Mouse (Mus musculus) heart, embryonic 11.5 days (tissue): ENCODE data around the gene Tspan18. TPM values are rescaled to one million over a fixed set of nuclear protein-coding genes. Genes with fewer than 3 reads are reported as not detected.

Experiments used
- ATAC-seq: fragments of 200-750 bp; cut with Nextera tagmentation; replicated peaks from 2 replicates; pipeline ENCODE4 v1.8.0; 2017; ENCODE audit warnings: moderate library complexity; ENCODE audit not compliant: insufficient number of reproducible peaks, low FRiP score, low TSS enrichment
- H3K27ac ChIP-seq: fragments of 300-500 bp; sonication (generic); 2 replicates; pipeline ENCODE4 v1.5.1; 2014; ENCODE audit warnings: mild to moderate bottlenecking, low read depth, low read length
- H3K27me3 ChIP-seq: fragments of 300-500 bp; sonication (generic); 2 replicates; pipeline ENCODE4 v1.6.1; 2014; ENCODE audit warnings: mild to moderate bottlenecking, low read length, mixed read lengths; ENCODE audit not compliant: control insufficient read depth, insufficient read depth
- H3K36me3 ChIP-seq: fragments of 300-500 bp; sonication (generic); 2 replicates; pipeline ENCODE4 v1.6.1; 2014; ENCODE audit warnings: mild to moderate bottlenecking, low read length, moderate library complexity, mixed read lengths; ENCODE audit not compliant: control insufficient read depth, insufficient read depth
- H3K4me1 ChIP-seq: fragments of 300-500 bp; sonication (generic); 2 replicates; pipeline ENCODE4 v1.6.1; 2014; ENCODE audit warnings: low read length; ENCODE audit not compliant: control insufficient read depth, insufficient read depth
- H3K4me2 ChIP-seq: fragments of 300-500 bp; sonication (generic); 2 replicates; pipeline ENCODE4 v1.6.1; 2014; ENCODE audit warnings: mild to moderate bottlenecking, moderate library complexity
- H3K4me3 ChIP-seq: fragments of 300-500 bp; sonication (generic); 2 replicates; pipeline ENCODE4 v1.5.1; 2014; ENCODE audit warnings: low read depth, low read length
- H3K9ac ChIP-seq: fragments of 300-500 bp; sonication (generic); 2 replicates; pipeline ENCODE4 v1.6.1; 2014; ENCODE audit warnings: mild to moderate bottlenecking, low read depth, low read length, moderate library complexity
- H3K9me3 ChIP-seq: fragments of 300-500 bp; sonication (generic); replicated peaks from 2 replicates; pipeline ENCODE4 v1.6.1; 2016; ENCODE audit warnings: low read length; ENCODE audit not compliant: control insufficient read depth
- WGBS: fragments of 180-500 bp; shearing (Covaris S2); extraction: QIAGEN DNeasy Blood & Tissue Kit; methylation state at CpG from one replicate; pipeline ENCODE4 v1.1.7; 2014; ENCODE audit not compliant: insufficient replicate concordance; 5-methylcytosine and 5-hydroxymethylcytosine counted together
- polyA plus RNA-seq: library from polyadenylated mRNA; unstranded; fragments of >200 nt; fragmentation: Nextera tagmentation; extraction: Ambion mirVana; gene quantifications from 2 replicates; pipeline ENCODE4 v1.2.1, GENCODE M21; 2014

Tspan18 gene
- polyA plus RNA-seq, 1 experiment from 2014 or later, result 75.5 TPM

- Histone ChIP-seq H3K27ac (peak overlapping the region; percentile 89), H3K36me3 (no peaks in the 10 kb centered on the region), H3K27me3 (no peaks in the 10 kb centered on the region), H3K9me3 (no peaks in the 10 kb centered on the region), H3K4me2 (peak overlapping the region; percentile 45), H3K4me1 (peaks cover 22% of the 10 kb centered on the region), H3K9ac (peak overlapping the region; percentile 49; the same call in 1 of the 2 replicates), H3K4me3 (peak overlapping the region; percentile 14; the same call in 1 of the 2 replicates)
- WGBS, result 61% methylated on average over 8 of the region's 8 CpGs
- no peak for ATAC-seq
These were observed 18.8 kb upstream of the Tspan18 start for GRCm38 (mm10) chr2:93352915-93353685.

GRCm38 (mm10) chr2:93351352-93351751 is 17.0 kb upstream of the Tspan18 start:
- Histone ChIP-seq H3K27ac (0 out of 2 replicates have a peak overlapping the region, but pooled peaks have one; percentile 41), H3K4me3 (no peak overlapping the region), H3K27me3 (no peaks in the 10 kb centered on the region), H3K9ac (no peak overlapping the region), H3K36me3 (no peaks in the 10 kb centered on the region), H3K4me1 (peaks cover 29% of the 10 kb centered on the region), H3K4me2 (no peak overlapping the region), H3K9me3 (no peaks in the 10 kb centered on the region)
- ATAC-seq, result no peak
- WGBS, result 52% methylated on average over 7 of the region's 7 CpGs

- WGBS, result 77% methylated on average over 5 of the region's 5 CpGs
- H3K4me2 ChIP-seq, result no peak overlapping the region
- no peaks in the 10 kb centered on the region for H3K36me3 ChIP-seq
- H3K27me3 ChIP-seq, result no peaks in the 10 kb centered on the region
- no peak for ATAC-seq
- H3K4me1 ChIP-seq, result peaks cover 26% of the 10 kb centered on the region
- no peak overlapping the region for H3K27ac ChIP-seq
- H3K4me3 ChIP-seq, result no peak overlapping the region
- no peak overlapping the region for H3K9ac ChIP-seq
- H3K9me3 ChIP-seq, result no peaks in the 10 kb centered on the region
These were observed 12.7 kb upstream of the Tspan18 start for GRCm38 (mm10) chr2:93347018-93347417.

- 28% methylated on average over 6 of the region's 6 CpGs for WGBS
- H3K4me1 ChIP-seq, result peaks cover 26% of the 10 kb centered on the region
- no peak overlapping the region for H3K27ac ChIP-seq
These were observed 12.3 kb upstream of the Tspan18 start for GRCm38 (mm10) chr2:93346609-93347008.

GRCm38 (mm10) chr2:93345663-93346268 is 11.5 kb upstream of the Tspan18 start:
- no peak overlapping the region for H3K4me2 ChIP-seq
- H3K36me3 ChIP-seq, result no peaks in the 10 kb centered on the region
- no peaks in the 10 kb centered on the region for H3K9me3 ChIP-seq
- no peak overlapping the region for H3K9ac ChIP-seq
- ATAC-seq, result no peak
- peaks cover 20% of the 10 kb centered on the region for H3K4me1 ChIP-seq
- H3K4me3 ChIP-seq, result no peak overlapping the region
- 32% methylated on average over 5 of the region's 5 CpGs for WGBS
- H3K27me3 ChIP-seq, result no peaks in the 10 kb centered on the region
- H3K27ac ChIP-seq, result no peak overlapping the region

More at GRCm38 (mm10) chr2:93346609-93347008, 12.3 kb upstream of the Tspan18 start:
- H3K4me2 ChIP-seq, result no peak overlapping the region
- H3K9ac ChIP-seq, result no peak overlapping the region
- H3K36me3 ChIP-seq, result no peaks in the 10 kb centered on the region
- no peak overlapping the region for H3K4me3 ChIP-seq
- ATAC-seq, result no peak
- H3K27me3 ChIP-seq, result no peaks in the 10 kb centered on the region
- no peaks in the 10 kb centered on the region for H3K9me3 ChIP-seq

- WGBS, result 65% methylated on average over 9 of the region's 9 CpGs
- Histone ChIP-seq H3K4me2 (no peak overlapping the region), H3K4me3 (no peak overlapping the region), H3K9me3 (no peaks in the 10 kb centered on the region), H3K27ac (no peak overlapping the region), H3K27me3 (no peaks in the 10 kb centered on the region), H3K36me3 (no peaks in the 10 kb centered on the region), H3K4me1 (peaks cover 7% of the 10 kb centered on the region; the same call in 1 of the 2 replicates), H3K9ac (no peak overlapping the region)
- no peak for ATAC-seq
These were observed 5.2 kb upstream of the Tspan18 start for GRCm38 (mm10) chr2:93339373-93340106.

- H3K9me3 ChIP-seq, result no peaks in the 10 kb centered on the region
- no peak overlapping the region for H3K9ac ChIP-seq
- no peak for ATAC-seq
- no peaks in the 10 kb centered on the region for H3K36me3 ChIP-seq
- no peaks in the 10 kb centered on the region for H3K27me3 ChIP-seq
- H3K27ac ChIP-seq, result no peak overlapping the region
- no peak overlapping the region for H3K4me3 ChIP-seq
- H3K4me2 ChIP-seq, result no peak overlapping the region
- peaks cover 23% of the 10 kb centered on the region for H3K4me1 ChIP-seq
- WGBS, result 76% methylated on average over 11 of the region's 11 CpGs
These were observed 1.7 kb upstream of the Tspan18 start for GRCm38 (mm10) chr2:93335996-93336395.

- peak overlapping the region; percentile 75 for H3K4me2 ChIP-seq
- H3K36me3 ChIP-seq, result no peaks in the 10 kb centered on the region
- peaks cover 46% of the 10 kb centered on the region for H3K4me1 ChIP-seq
- peak overlapping the region; percentile 84 for H3K9ac ChIP-seq
- peak; percentile 40 for ATAC-seq
- 2% methylated on average over 29 of the region's 29 CpGs for WGBS
- H3K4me3 ChIP-seq, result peak overlapping the region; percentile 75
- H3K9me3 ChIP-seq, result no peaks in the 10 kb centered on the region
- peak overlapping the region; percentile 90 for H3K27ac ChIP-seq
- H3K27me3 ChIP-seq, result no peaks in the 10 kb centered on the region
These were observed 976 bp downstream of the Tspan18 start for GRCm38 (mm10) chr2:93333241-93333816.
